Mouse (Mus musculus): ENCODE measurements around the gene 6030468B19Rik.
"Not testable (repeated sequence)": the region's sequence is repeated elsewhere in the genome, so short reads cannot be mapped to it uniquely, and the experiment has no call there.

Gene 6030468B19Rik

DNA sequence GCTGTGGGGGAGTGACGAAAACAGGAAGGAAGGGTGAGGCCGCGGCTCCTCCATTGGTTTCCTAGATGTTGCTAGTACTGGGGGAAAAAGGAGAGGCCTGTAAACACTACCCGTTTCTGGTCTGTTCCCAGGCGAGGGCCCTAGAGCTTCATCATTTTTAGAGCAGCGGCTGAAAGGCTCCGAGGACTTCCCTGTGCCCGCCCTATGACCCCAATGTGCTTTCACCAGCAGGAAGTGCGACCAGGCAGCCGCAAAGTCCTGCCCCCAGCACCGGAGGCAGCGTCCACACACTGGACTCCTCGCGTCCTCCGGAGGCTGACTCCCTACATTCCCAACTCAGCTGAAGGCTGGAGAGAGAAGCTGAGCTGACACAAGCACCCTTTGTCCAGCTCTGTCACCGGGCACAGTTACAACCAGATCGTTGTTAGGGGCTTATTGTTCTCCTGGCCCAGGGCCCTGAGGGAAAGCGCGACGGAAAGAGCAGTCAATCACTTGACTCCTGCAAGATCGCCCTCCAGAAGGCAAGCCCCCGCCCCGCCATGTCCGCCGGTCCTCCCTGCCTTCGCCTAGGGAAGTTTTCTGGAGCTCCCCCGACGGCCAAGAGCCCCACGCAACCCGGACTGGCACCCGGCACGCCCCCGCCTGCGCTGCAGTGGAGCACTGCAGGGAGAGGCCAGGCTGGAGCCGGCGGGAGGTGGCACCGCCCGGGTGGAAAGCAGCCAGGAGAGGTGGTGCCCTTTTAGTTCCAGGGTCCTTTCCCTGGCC lies 17.8 kb upstream of the 6030468B19Rik start:
- no peak for DNase-seq (ENCODE audit: low spot score)

DNA sequence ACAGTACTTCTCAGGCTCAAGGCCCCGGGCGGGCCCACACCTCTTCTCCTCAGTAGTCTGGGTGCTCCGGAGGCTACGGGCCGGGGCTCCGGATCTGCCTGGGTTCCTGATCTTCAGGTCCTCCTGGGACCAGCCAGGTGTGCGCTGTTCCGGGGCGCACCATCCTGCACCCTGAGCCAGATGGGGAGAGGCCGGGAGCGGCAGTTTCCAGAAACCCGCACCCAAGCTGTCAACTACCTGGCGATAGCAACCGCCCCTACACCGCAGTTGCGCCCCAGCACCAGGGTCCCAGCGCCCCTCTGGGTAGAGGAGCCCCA lies 17.3 kb upstream of the 6030468B19Rik start:
- DNase-seq (ENCODE audit: low spot score): no peak

DNA sequence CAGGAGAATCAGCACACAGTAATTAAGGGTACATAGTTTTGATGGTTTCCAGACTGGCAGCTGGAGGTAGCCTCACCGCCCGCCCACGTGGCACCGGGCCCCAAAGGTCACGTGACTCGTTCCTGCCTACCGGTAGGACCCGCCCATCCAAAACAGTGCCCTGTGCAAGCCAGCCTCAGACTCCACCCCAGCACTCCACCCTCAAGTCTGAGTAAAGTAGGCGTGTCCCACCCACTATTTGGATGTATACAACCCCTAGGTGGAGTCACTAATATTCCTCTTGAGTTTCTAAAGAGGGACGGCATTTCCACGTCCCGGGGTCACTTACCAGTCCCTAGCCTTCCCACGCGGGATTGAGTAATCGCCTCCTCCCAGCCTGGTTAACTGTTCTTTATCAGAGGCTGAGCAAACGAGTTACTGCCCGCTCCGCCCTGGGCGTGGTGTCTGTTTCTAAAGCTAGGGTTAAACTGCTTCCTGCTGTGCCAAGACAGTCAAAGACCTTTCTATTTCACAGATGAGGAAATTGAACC lies 16.8 kb upstream of the 6030468B19Rik start:
- peak; percentile 47 for DNase-seq (ENCODE audit: low spot score)

DNA sequence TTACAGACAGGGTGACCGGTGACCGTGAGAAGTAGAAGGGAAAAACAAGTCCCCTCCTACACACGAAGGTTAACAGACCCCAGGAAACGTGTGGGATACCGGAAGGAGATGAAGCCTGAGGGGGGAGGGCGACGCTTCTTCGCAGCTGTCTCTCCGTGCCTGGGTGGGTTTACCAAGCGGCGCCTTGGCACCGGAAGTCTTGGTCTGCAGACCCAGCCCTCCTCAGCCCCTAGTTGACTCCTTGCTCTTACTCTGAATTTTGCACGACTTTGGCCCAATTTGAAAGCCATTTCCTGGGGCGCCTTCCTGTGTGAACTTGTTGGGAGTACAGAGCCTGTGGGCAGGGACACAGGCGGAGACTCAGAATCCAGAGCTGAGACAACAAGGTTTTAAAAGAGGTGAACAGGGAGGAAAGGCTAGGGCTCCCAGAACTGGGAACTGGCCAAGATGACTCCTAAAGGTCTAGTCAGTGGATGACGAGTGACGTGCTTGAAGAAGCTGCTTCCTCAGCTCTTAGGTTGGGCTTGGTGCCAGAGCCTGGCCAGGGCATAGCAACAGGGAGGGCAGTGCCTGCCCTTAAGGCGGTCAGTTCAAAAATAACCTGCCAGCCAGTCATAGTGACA lies 16.1 kb upstream of the 6030468B19Rik start:
- no peak for DNase-seq (ENCODE audit: low spot score)

GRCm38 (mm10) chr11:117781993-117782704 lies 15.3 kb upstream of the 6030468B19Rik start, which contains the start of the genes Tmc8 and Tmc6:
Gene Tmc8 (plus strand): TSS chr11:117782076.
Gene Tmc6 (minus strand): TSS chr11:117782198.
- DNase-seq (ENCODE audit: low spot score): no peak

GRCm38 (mm10) chr11:117782705-117783034 lies 14.8 kb upstream of the 6030468B19Rik start:
- no peak for DNase-seq (ENCODE audit: low spot score)

DNA sequence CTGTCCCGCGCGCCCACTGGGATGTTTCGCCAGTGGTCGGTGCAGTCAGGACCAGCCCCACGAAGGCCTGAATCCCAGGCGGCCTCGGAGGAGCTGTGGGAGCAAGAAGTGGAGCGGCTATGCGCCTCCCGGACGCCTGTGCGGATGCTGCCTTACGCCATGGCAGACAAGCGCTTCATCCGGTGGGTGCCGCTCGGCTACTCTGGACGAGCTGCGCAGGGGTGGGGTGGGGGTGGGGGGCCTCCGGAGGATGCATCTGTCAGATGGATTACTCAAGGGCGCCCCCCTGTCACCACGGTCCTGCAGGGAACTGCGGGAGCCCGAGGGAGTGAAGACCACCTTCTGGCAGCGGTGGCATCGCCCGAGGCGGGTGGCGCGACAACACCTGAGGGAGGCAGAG lies 14.4 kb upstream of the 6030468B19Rik start:
- no peak for DNase-seq (ENCODE audit: low spot score)

GRCm38 (mm10) chr11:117783683-117784309 lies 13.7 kb upstream of the 6030468B19Rik start:
- no peak for DNase-seq (ENCODE audit: low spot score)

GRCm38 (mm10) chr11:117786294-117786693 lies 11.2 kb upstream of the 6030468B19Rik start:
- DNase-seq (ENCODE audit: low spot score): no peak

- DNase-seq (ENCODE audit: low spot score): not testable (repeated sequence)
These were observed 9.0 kb upstream of the 6030468B19Rik start for GRCm38 (mm10) chr11:117788481-117788880.

GRCm38 (mm10) chr11:117790286-117790685 lies 7.2 kb upstream of the 6030468B19Rik start:
- peak; percentile 58 for DNase-seq (ENCODE audit: low spot score)

GRCm38 (mm10) chr11:117790703-117791440 lies 6.6 kb upstream of the 6030468B19Rik start:
- DNase-seq (ENCODE audit: low spot score): no peak

DNA sequence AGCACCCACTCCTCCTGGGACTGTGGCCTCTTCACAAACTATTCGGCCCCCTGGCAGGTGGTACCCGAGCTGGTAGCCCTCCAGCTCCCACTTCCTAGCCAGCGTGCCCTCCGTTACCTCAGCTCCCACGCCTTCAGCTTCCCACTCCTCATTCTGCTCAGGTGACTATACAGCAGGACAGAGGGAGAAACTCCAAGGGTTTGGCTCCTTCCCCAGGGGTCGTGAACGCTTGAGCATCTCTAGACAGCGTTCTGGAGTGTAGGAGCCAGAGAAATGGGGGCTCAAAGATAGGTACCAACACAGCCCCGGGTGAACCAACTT lies 6.1 kb upstream of the 6030468B19Rik start:
- DNase-seq (ENCODE audit: low spot score): no peak

GRCm38 (mm10) chr11:117792281-117792888 lies 5.1 kb upstream of the 6030468B19Rik start:
- DNase-seq (ENCODE audit: low spot score): no peak

- no peak for DNase-seq (ENCODE audit: low spot score)
These were observed 3.4 kb upstream of the 6030468B19Rik start for GRCm38 (mm10) chr11:117794035-117794551.

DNA sequence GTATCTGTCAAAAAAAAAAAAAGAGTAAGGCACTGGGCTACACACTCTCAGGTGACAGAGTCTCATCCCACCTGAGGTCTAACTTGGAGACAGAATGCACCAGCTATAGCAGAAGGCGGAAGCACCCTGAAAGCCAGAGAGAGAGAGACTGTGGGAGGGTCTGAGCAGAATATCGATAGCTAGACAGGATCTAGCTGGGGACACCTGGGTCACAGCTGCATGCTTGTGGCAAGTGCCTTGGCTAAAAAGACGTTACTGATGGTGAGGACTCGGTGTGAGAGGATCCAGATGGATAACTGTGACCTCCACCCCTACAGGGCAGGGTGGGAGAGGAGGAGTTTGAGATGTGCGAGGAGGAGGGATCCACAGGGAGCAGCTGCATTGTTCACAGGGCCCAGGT lies 506 bp upstream of the 6030468B19Rik start:
- no peak for DNase-seq (ENCODE audit: low spot score)

GRCm38 (mm10) chr11:117798160-117798541 lies 691 bp downstream of the 6030468B19Rik start:
- no peak for DNase-seq (ENCODE audit: low spot score)

DNA sequence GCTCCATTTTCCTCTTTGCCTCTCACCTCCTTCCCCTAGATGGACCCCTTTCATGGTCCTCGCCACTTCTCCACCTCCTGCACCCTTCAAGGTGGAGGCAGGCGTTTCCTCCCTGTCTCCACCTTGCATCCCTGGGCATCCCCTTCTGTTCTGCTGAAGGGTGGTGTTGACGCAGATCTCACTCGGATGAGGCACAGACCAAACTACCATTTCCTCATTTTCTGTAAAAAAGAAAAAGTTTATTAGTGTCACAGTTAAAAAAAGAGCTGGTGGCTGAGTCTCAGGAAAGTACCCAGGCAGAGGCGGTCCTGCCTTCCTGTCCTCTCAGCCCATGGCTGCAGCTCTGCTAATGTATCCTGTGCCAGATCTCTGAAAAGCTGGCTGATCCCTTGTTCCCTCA lies 1.7 kb downstream of the 6030468B19Rik start:
- no peak for DNase-seq (ENCODE audit: low spot score)

- DNase-seq (ENCODE audit: low spot score): no peak
These were observed 2.6 kb downstream of the 6030468B19Rik start for GRCm38 (mm10) chr11:117800038-117800437.

DNA sequence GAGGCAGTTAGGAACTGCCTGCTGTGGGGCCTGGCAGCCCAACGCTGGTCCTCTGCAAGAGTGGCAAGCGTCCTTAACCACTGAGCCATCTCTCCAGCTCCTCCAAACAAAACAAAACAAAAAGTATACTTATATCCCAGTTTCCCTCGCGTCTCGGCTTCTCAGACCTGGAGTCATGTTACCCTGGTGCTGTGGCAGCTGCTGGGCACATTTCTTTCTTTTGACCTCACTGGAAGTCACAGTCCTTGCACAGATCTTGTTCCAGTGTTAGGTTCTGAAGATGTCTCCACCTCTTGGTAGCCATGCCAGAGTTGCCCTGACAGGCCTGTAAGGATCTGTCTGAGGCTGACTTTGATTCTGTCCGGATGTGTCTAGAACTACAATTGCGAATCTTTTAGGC lies 4.2 kb downstream of the 6030468B19Rik start:
- no peak for DNase-seq (ENCODE audit: low spot score)

DNA sequence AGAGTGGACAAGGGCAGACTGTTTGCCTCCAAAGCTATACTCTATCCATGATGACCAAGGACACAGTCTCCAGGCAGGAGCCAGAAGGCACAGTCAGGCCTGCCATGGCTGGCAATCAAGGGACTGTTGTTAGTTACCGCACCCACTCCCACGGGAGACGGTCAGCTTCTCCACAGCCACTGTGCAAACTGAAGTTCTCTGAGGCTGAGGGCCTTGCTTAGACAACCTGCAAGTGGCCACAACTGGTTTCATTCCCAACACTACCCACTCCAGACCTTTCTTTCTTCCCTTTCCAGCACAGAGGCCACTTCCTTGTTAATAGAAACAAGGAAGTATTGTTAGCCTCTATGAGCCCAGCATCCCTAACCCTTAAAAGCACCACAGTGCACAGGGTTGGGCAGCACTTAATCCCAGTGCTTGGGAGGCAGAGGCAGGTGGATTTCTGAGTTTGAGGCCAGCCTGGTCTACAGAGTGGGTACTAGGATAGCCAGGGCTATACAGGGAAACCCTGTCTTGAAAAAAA lies 5.8 kb downstream of the 6030468B19Rik start:
- no peak for DNase-seq (ENCODE audit: low spot score)

All from urinary bladder, postnatal 10 days (tissue).